Mouse (Mus musculus) hindlimb bud, embryonic 11.5 days (tissue): ENCODE measurements around the gene Erich4.
A peak's percentile ranks its signal among the peaks of the same experiment; 100 is the strongest.

Experiments used
- DNase-seq: peaks from one replicate; pipeline ENCODE4 v3.0.0-alpha.2; 2012; ENCODE audit warnings: low read depth, low spot score; ENCODE audit errors: extremely low spot score

Erich4 gene

GRCm38 (mm10) chr7:25624851-25625250, 9.2 kb upstream of the Erich4 start:
- no peak for DNase-seq

DNA sequence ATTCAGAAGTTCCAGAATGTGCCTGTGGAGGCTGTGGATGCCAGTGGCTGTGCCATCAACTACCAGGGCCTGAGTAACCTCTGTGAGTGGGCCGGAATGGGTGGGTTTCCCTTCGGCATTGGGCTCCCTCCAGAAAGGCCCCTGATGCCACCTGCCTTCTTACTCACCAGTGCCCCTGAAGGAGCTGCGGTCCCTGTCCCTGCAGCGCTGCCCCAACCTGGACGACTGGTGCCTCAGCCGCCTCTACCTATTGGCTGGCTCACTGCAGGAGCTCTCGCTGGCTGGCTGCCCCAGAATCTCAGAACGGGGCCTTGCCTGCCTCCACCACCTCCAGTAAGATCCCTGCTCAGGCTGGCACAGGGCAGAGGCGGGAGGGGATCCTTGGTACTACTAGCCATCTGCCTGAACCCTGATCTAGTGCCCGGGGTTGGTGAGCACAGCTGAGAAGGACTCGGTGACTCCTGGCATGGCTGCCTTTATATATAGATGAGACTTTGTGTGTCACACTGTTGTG, 8.2 kb upstream of the Erich4 start:
- no peak for DNase-seq

DNA sequence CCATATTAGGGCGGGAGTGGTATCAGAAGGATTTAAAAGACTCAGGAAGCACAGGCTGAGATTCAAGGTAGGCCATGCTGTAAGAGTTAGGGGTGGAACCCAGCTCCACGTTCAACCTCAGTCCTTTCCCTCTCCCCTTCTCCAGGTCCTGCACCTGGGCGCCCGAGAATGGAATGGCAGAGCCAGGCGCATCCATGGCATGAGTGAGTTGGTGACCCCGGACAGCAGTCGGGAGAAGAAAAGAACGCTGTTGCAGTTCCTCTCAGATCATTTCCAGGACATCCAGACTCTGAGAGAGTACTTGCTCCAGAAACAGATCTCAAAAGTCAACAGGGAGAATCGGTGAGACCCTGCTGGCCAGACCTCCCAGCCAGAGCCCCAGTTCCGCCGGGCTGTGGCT, 5.1 kb upstream of the Erich4 start:
- DNase-seq: no peak

DNA sequence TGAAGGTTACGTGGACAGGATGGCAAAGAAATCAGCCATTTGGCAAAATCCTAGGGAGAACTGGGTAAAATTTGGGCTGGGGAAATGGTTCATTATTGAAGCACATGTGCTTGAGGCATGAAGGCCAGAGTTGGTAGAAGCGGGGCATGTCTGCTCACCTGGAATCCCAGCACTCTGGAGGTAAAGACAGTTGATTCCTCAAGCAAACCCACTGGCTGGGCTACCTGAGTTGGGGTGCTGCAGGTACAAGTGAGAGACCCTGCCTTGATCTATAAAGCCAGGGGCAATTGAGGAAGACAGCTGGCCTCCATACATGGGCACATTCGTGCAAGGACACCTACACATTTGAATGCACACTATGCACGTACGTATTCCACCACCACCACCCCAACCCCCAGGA, 4.4 kb upstream of the Erich4 start:
- no peak for DNase-seq

GRCm38 (mm10) chr7:25619722-25619991, 4.0 kb upstream of the Erich4 start:
- DNase-seq: no peak

- DNase-seq: peak; percentile 79
Observed at GRCm38 (mm10) chr7:25618865-25619721, 3.4 kb upstream of the Erich4 start, which contains the start of gene Dmac2. Dmac2 (plus strand) TSS chr7:25619414.

DNA sequence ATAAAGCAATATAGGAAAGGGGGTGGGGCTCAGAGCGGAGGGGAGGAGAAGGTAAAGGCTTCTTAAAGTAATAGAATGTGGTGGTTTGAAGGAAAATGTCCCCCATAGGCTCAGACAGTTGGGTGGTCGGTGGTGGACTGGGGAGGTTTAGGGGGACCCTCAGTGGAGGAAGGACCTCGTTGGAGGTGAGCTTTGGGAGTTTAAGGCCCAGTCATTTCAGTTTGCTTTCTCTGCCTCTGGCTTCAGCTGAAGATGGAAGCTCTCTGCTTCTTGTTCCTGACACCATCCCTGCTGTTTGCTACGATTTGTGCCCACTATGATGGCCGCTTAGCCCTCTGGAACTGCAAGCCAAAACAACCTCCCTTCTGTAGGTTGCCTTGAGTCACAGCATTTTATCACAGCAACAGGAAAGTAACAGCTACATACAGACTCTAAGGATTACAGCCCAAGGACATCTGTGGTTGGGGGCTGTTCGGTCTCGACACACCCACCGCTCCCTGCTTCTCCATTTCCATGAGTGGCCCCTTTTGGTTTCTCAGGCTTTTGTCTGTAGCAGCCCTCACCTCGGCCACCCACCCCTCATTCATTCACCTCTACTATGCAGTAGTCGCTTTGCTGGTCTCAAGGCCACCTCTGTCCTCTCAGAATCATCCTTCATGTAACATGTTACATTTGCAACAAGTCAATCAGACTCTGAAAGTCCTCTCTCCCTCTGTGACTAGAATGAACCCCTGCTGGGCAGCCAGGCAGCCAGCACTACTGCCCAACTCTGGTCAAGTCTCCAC, 1.9 kb upstream of the Erich4 start:
- no peak for DNase-seq

DNA sequence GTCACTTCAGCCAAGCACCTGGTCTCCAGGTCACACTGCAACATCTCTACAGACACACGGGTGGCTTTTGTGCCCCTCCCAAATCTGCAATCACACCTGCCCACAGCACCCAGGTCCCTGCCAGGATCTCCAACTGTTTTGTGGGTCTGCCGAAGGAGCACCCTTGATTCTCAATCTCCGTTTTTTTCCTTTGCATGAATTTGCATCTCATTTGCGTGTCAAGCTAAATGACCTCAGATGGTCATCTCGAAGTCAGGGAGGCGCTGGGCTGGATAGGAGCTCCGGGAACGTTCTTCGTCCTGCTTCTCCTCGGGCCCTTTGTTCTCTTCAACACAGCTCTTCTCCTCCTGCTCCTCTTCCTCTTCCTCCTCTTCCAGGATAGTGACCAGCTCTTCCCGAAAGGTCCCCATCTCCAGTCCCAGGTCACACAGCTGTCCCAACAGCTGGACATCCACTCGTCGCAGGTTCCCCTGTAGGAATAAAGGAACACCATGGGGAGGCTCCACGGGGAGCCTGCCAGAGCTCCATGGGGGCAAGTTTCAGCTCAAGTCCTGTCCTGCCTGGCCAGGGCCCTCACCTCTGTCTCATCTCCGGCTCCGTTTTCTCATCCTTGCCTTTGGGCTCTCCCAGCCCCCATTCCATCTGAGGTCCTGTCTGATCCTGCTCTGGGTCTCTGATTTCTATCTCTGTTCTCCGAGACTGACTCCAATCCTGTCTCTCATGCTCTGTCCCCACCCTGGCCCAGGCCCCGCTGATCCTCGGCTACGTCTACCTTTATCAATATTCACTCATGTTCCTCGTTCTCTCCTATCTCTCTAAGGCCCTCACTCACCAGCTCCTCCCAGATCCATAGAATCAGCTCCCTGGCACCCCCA, 624 bp downstream of the Erich4 start:
- no peak for DNase-seq

DNA sequence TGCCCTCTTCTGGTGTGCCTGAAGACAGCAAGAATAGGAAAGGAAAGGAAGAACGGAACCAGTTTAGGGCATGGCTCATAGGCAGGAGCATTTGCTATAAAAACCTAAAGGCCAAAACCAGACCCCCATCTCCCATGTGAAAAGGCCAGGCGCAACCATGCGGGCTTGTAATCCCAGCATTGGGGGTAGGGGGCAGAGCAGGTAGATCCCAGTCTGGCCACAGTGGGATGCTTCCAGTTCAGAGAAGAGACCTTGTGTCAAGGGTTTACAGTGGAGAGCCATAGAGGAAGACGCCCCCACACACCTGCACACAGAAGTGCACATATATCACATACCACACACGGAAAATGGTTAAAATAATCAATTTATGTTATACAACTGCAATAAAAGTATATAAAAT, 1.6 kb downstream of the Erich4 start:
- DNase-seq: no peak

- no peak for DNase-seq
Observed at GRCm38 (mm10) chr7:25611501-25611900, 4.2 kb downstream of the Erich4 start.

GRCm38 (mm10) chr7:25610056-25610455, 5.6 kb downstream of the Erich4 start:
- DNase-seq: no peak

DNA sequence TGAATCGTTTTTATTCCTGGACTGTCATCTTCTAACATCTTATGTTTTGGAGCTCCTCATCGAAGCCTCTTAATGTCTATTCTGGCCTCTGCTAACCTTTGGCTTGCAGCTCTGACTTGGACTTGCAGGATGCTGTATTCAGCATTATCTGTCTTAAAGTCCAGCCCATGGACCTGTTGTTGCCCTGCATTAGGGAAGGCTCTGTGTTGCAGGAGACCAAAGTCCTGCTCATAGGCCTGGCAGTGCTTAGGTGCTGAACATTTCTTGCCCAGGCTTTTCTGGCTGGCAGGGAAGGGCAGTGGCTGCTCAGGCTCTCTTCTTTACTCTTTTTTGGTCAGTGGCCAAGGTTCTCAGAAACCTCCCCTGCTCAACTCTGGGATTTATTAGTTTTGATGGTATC, 8.5 kb downstream of the Erich4 start:
- no peak for DNase-seq

DNA sequence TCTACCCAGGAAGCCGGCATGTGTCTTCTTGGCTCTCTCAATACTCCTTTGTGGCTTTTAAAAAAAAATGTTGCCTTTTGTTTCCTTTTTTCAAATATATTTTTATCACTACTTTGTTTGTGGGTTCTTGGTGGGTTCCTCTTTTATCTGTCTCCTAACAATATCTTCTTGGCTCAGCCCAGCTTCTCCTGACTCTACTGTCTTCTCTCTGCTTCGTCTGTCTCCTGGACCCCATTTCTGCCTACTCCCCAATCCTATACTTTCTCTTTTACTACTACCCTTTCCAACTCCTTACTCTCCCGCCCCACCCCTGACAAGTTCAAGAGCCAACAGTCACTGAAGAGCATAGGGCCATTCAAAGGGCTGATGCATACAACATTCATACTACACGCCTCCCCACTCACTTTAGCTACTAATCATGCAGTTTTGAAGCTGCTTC, 9.0 kb downstream of the Erich4 start:
- no peak for DNase-seq

DNA sequence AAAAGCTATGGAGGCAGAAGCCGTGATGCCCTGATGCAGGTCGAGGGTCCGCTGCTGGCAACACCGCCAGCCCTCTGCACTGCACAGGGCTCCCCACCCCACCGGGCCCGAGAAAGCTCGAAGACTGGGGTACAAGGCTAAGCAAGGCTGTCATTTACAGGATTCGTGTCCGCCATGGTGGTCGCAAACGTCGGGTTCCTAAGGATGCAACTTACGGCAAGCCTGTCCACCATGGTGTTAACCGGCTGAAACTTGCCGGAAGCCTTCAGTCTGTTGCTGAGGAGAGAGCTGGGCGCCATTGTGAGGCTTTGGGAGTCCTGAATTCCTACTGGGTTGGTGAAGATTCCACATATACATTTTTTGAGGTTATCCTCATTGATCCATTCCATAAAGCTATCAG, 14.3 kb downstream of the Erich4 start:
- no peak for DNase-seq

GRCm38 (mm10) chr7:25600666-25601065, 15.0 kb downstream of the Erich4 start:
- no peak for DNase-seq

- peak; percentile 73 for DNase-seq
Observed at GRCm38 (mm10) chr7:25599663-25600062, 16.0 kb downstream of the Erich4 start.

DNA sequence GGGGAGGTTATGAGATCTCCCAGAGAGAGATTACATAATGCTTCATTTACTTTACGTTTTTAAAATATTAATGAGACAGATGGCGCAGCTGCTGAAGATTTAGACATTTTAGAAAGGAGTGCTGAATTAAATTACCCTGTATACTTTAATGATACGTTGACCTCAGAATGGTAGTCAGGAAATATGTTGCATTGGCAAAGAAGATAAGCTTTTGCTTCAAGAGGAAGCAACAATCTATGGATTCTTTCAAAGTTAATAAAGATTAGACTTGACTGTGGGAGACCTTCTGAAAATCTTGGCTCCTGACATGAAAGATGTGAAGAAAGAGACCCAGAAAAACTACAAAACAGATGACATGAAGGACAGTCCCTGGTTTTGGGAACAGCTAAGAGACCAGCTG, 21.8 kb downstream of the Erich4 start:
- DNase-seq: no peak

- DNase-seq: no peak
Observed at GRCm38 (mm10) chr7:25591226-25591625, 24.5 kb downstream of the Erich4 start.

DNA sequence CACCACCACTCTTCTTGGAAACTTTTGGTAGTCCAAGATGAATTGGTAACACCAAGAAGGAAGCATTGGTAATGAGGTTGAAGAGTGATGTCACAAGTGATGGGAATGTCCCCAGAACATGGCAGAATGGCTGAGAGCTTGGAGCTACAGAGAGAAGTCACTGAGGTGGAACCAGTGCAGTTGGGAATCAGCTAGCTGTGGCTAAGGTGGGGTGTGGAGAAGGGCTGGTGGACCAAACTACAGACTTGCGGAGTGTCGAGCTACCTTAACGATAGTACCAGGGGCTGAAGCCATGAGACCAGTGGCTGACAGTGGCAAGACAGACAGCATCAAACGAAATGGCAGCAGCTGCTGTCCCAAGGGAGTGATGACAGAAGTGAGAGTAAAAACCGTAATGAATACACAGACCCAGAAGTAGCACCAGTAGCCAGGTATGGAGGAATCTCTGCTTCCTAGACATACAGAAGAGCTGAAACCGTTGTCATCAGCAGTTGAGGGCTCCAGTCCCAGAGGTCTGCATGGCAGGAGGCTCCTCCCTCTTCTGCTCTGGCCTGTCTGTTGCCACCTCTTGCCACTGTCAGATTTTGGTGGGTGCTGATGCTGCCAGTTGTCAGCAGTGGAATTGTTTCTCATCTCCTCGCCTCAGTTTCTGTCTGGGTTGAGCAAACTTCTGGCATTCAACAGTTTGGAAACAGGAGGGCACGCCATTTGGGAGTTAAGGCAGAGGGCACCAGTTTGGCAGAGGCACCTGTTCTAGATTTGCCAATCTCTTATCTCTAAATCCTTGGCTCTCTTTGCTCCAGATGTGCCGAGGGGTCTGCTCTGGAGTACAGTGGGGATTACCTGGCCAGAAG, 30.1 kb downstream of the Erich4 start:
- DNase-seq: no peak

DNA sequence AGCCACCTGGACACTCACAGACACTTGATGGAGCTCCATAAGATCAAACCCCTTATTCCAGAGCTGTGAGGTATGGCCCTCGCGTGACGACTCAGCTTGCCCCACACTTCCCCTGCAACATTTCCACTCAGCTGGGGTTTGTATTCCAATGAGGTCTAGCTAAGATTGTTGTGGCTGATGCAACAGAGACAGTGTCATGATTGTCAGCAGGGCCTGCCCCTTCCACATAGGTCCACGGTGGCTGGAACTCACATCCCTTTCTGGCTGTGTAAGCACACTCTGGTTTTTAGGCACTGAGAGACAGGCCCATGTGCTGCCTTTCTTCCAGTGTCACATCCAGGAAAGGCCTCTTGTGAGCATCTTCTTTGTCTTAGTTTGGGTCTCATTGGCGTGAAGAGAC, 31.0 kb downstream of the Erich4 start:
- no peak for DNase-seq
